Mouse (Mus musculus) B cell, adult 2 months (primary cell): ENCODE data around the gene Uvrag.

Source experiments
- DNase-seq, 2 experiments: peaks; one replicate each; pipeline ENCODE4 v3.0.0; 2022

The Uvrag gene

GRCm38 (mm10) chr7:99137541-99137940 lies 3.4 kb downstream of the Uvrag start:
- no peak for DNase-seq

GRCm38 (mm10) chr7:99136789-99137188 lies 4.2 kb downstream of the Uvrag start:
- no peak for DNase-seq

- DNase-seq: peak in 1 of 2 experiments; percentile 45
Measured at GRCm38 (mm10) chr7:99133811-99134402, 7.0 kb downstream of the Uvrag start.

GRCm38 (mm10) chr7:99132597-99132996 lies 8.3 kb downstream of the Uvrag start:
- no peak for DNase-seq

GRCm38 (mm10) chr7:99131819-99132353 lies 9.1 kb downstream of the Uvrag start:
- no peak for DNase-seq

- DNase-seq: no peak
Measured at GRCm38 (mm10) chr7:99128965-99129364, 12.0 kb downstream of the Uvrag start.

- peak in 1 of 2 experiments; percentile 54 for DNase-seq
Measured at GRCm38 (mm10) chr7:99128020-99128950, 12.7 kb downstream of the Uvrag start.

- no peak for DNase-seq
Measured at GRCm38 (mm10) chr7:99126057-99126456, 14.9 kb downstream of the Uvrag start.

GRCm38 (mm10) chr7:99122651-99123050 lies 18.3 kb downstream of the Uvrag start:
- DNase-seq: no peak

- peak; percentile 53 to 56 for DNase-seq
Measured at GRCm38 (mm10) chr7:99120865-99121521, 19.9 kb downstream of the Uvrag start.

GRCm38 (mm10) chr7:99120082-99120481 lies 20.9 kb downstream of the Uvrag start:
- DNase-seq: peak in 1 of 2 experiments; percentile 47

GRCm38 (mm10) chr7:99116781-99117180 lies 24.2 kb downstream of the Uvrag start:
- no peak for DNase-seq

- DNase-seq: no peak
Measured at GRCm38 (mm10) chr7:99114006-99114726, 26.8 kb downstream of the Uvrag start.

- peak in 1 of 2 experiments; percentile 46 for DNase-seq
Measured at GRCm38 (mm10) chr7:99107566-99107965, 33.4 kb downstream of the Uvrag start.

GRCm38 (mm10) chr7:99106714-99107270 lies 34.1 kb downstream of the Uvrag start:
- no peak for DNase-seq

- DNase-seq: peak; percentile 79 to 80
Measured at GRCm38 (mm10) chr7:99101767-99102593, 39.0 kb downstream of the Uvrag start.

- no peak for DNase-seq
Measured at GRCm38 (mm10) chr7:99101076-99101475, 39.9 kb downstream of the Uvrag start.

GRCm38 (mm10) chr7:99100573-99100972 lies 40.4 kb downstream of the Uvrag start:
- no peak for DNase-seq

- no peak for DNase-seq
Measured at GRCm38 (mm10) chr7:99100087-99100486, 40.9 kb downstream of the Uvrag start.

- DNase-seq: no peak
Measured at GRCm38 (mm10) chr7:99097781-99098180, 43.2 kb downstream of the Uvrag start.

- DNase-seq: no peak
Measured at GRCm38 (mm10) chr7:99097128-99097527, 43.8 kb downstream of the Uvrag start.
